Mouse (Mus musculus) olfactory bulb, adult 2 months (tissue): ENCODE results near the gene Asb11.

ENCODE experiments used
- CTCF ChIP-seq: fragments of 200-500 bp; IDR thresholded peaks from 2 replicates; pipeline ENCODE4 v1.5.1; 2012; ENCODE audit warnings: low read depth, mild to moderate bottlenecking, low read length, moderate library complexity; ENCODE audit not compliant: insufficient read depth
- POLR2A ChIP-seq: fragments of 200-500 bp; IDR thresholded peaks from 2 replicates; pipeline ENCODE4 v1.6.1; 2012; ENCODE audit warnings: mild to moderate bottlenecking, low read depth, low read length, moderate library complexity; ENCODE audit not compliant: insufficient read depth

- TF ChIP-seq POLR2A (no peak), CTCF (no peak)
Measured at GRCm38 (mm10) chrX:164447682-164448071, 10.9 kb downstream of the Asb11 start.
